Mouse (Mus musculus) layer of hippocampus, adult 8-10 months (tissue): ENCODE measurements around the gene Pdzd3. TPM values are rescaled to one million over a fixed set of nuclear protein-coding genes. Genes with fewer than 3 reads are reported as not detected.

Experiments
- DNase-seq, 2 experiments: peaks; one replicate each; pipeline ENCODE4 v3.0.0; 2022; ENCODE audit warnings: low spot score in 2 of 2
- total RNA-seq, 4 experiments: library from RNA; stranded (reverse); gene quantifications; 2 replicates each; pipeline ENCODE4 v1.2.4; 2022

Gene Pdzd3
- total RNA-seq, 4 experiments from 2014 or later, result 0.49 to 2.0 (median 1.1) TPM

- DNase-seq, result no peak
Measured at GRCm38 (mm10) chr9:44207840-44208239, 43.4 kb downstream of the Pdzd3 start.

GRCm38 (mm10) chr9:44200458-44200857 is 50.8 kb downstream of the Pdzd3 start:
- no peak for DNase-seq

- DNase-seq, result no peak
Measured at GRCm38 (mm10) chr9:44199580-44199979, 51.7 kb downstream of the Pdzd3 start.

- no peak for DNase-seq
Measured at GRCm38 (mm10) chr9:44199166-44199565, 52.1 kb downstream of the Pdzd3 start.

Other genes with a start within 250 kb of the Pdzd3 start
- 1,000 to 10,000 TPM in 2 of 4 experiments, 100 to 1,000 TPM in 2; 838 to 6,022 (median 3,337) TPM for gene Thy1, start 208.1 kb downstream of the Pdzd3 start, total RNA-seq
- 100 to 1,000 TPM in 1 of 4 experiments, 10 to 100 TPM in 3; 82.1 to 101 (median 90.9) TPM for gene Usp2, start 184.4 kb downstream of the Pdzd3 start, total RNA-seq
- gene Mfrp, start 149.7 kb downstream of the Pdzd3 start, total RNA-seq, result 1 to 10 TPM in 2 of 4 experiments, under 1 TPM in 2; 0.33 to 1.4 (median 0.95) TPM
- gene C1qtnf5, start 144.2 kb downstream of the Pdzd3 start, total RNA-seq, result 10 to 100 TPM; 14.6 to 23.4 (median 18.8) TPM
- gene Gm49380, start 138.0 kb downstream of the Pdzd3 start, total RNA-seq, result 1 to 10 TPM in 1 of 4 experiments, under 1 TPM in 3; 0.43 to 1.1 (median 0.58) TPM
- gene Rnf26, start 138.0 kb downstream of the Pdzd3 start, total RNA-seq, result 10 to 100 TPM; 27.2 to 31.7 (median 28.4) TPM
- gene Mcam, start 117.0 kb downstream of the Pdzd3 start, total RNA-seq, result 10 to 100 TPM; 13.3 to 16.8 (median 14.8) TPM
- gene Cbl, start 17.4 kb downstream of the Pdzd3 start, total RNA-seq, result 10 to 100 TPM; 58.7 to 75.3 (median 65.0) TPM
- 10 to 100 TPM in 1 of 4 experiments, 1 to 10 TPM in 3; 2.4 to 10.2 (median 4.0) TPM for gene Ccdc153, start 10.8 kb downstream of the Pdzd3 start, total RNA-seq
- 10 to 100 TPM in 3 of 4 experiments, 1 to 10 TPM in 1; 8.7 to 13.1 (median 10.5) TPM for gene Nlrx1, start 17.1 kb upstream of the Pdzd3 start, total RNA-seq
- 10 to 100 TPM; 69.2 to 77.6 (median 71.1) TPM for gene Abcg4, start 37.1 kb upstream of the Pdzd3 start, total RNA-seq
- gene Hinfp, start 54.2 kb upstream of the Pdzd3 start, total RNA-seq, result 10 to 100 TPM; 32.0 to 40.3 (median 38.4) TPM
- 100 to 1,000 TPM; 177 to 228 (median 205) TPM for gene C2cd2l, start 68.8 kb upstream of the Pdzd3 start, total RNA-seq
- 10 to 100 TPM; 15.1 to 19.7 (median 16.1) TPM for gene Dpagt1, start 74.5 kb upstream of the Pdzd3 start, total RNA-seq
- 10 to 100 TPM; 40.3 to 44.3 (median 41.6) TPM for gene H2afx, start 83.2 kb upstream of the Pdzd3 start, total RNA-seq
- gene Hmbs, start 92.8 kb upstream of the Pdzd3 start, total RNA-seq, result 10 to 100 TPM; 20.2 to 26.9 (median 25.3) TPM
- gene Vps11, start 110.2 kb upstream of the Pdzd3 start, total RNA-seq, result 10 to 100 TPM; 56.4 to 64.6 (median 60.9) TPM
- 100 to 1,000 TPM in 3 of 4 experiments, 10 to 100 TPM in 1; 96.8 to 147 (median 121) TPM for gene Hyou1, start 128.0 kb upstream of the Pdzd3 start, total RNA-seq
- gene Slc37a4, start 145.4 kb upstream of the Pdzd3 start, total RNA-seq, result 10 to 100 TPM; 24.0 to 29.5 (median 28.1) TPM
- gene Rps25, start 155.7 kb upstream of the Pdzd3 start, total RNA-seq, result 100 to 1,000 TPM; 739 to 859 (median 825) TPM
- 10 to 100 TPM; 63.7 to 73.0 (median 68.9) TPM for gene Trappc4, start 156.1 kb upstream of the Pdzd3 start, total RNA-seq
- gene Ccdc84, start 167.1 kb upstream of the Pdzd3 start, total RNA-seq, result 10 to 100 TPM; 21.1 to 24.9 (median 23.4) TPM
- gene Foxr1, start 189.7 kb upstream of the Pdzd3 start, total RNA-seq, result not detected
- not detected for gene Upk2, start 203.5 kb upstream of the Pdzd3 start, total RNA-seq
- gene Bcl9l, start 231.4 kb upstream of the Pdzd3 start, total RNA-seq, result 10 to 100 TPM; 61.8 to 68.3 (median 64.9) TPM